Mouse (Mus musculus) liver, embryonic 14.5 days (tissue): Measurements from ENCODE around the gene Btg2. TPM values are rescaled to one million over a fixed set of nuclear protein-coding genes. Genes with fewer than 3 reads are reported as not detected.

Experiments
- ATAC-seq: fragments of 200-750 bp; cut with Nextera tagmentation; 2 replicates; pipeline ENCODE4 v1.8.0; 2017; ENCODE audit warnings: moderate number of reproducible peaks, mild to moderate bottlenecking, moderate library complexity; ENCODE audit not compliant: insufficient read depth
- DNase-seq, 3 experiments: peaks; one replicate each; pipeline ENCODE4 v3.0.0-alpha.2; 2012 to 2013; ENCODE audit warnings: low read depth in 3 of 3, low spot score in 3 of 3
- H3K27ac ChIP-seq: fragments of 300-500 bp; sonication (generic); 2 replicates; pipeline ENCODE4 v1.5.1; 2014; ENCODE audit warnings: moderate library complexity, mild to moderate bottlenecking, control low read depth, inconsistent platforms
- H3K27me3 ChIP-seq: fragments of 300-500 bp; sonication (generic); 2 replicates; pipeline ENCODE4 v1.6.1; 2014; ENCODE audit warnings: mild to moderate bottlenecking, low read length, moderate library complexity; ENCODE audit not compliant: control insufficient read depth, insufficient read depth
- H3K36me3 ChIP-seq: fragments of 300-500 bp; sonication (generic); replicated peaks from 2 replicates; pipeline ENCODE4 v1.6.1; 2014; ENCODE audit warnings: low read depth; ENCODE audit not compliant: control insufficient read depth, insufficient read depth
- H3K4me1 ChIP-seq, 2 experiments: fragments of 200-500 bp in 1 of 2; fragments of 300-500 bp in 1 of 2; sonication (generic) in 1 of 2; replicated peaks; 2 replicates each; pipeline ENCODE4 v1.6.1; 2012 to 2014; ENCODE audit warnings: antibody characterized with exemption in 1 of 2, inconsistent platforms in 1 of 2, low read length in 1 of 2; ENCODE audit not compliant: control insufficient read depth in 2 of 2, insufficient read depth in 2 of 2
- H3K4me2 ChIP-seq: fragments of 300-500 bp; sonication (generic); 2 replicates; pipeline ENCODE4 v1.6.1; 2014; ENCODE audit warnings: low read depth, mild to moderate bottlenecking, control low read depth, moderate library complexity
- H3K4me3 ChIP-seq, 2 experiments: fragments of 200-500 bp in 1 of 2; fragments of 300-500 bp in 1 of 2; sonication (generic) in 1 of 2; 2 replicates each; pipeline ENCODE4 v1.5.1; 2012 to 2014; ENCODE audit warnings: low read depth in 2 of 2, low read length in 2 of 2, mild to moderate bottlenecking in 2 of 2, control low read depth in 1 of 2, inconsistent platforms in 1 of 2, moderate library complexity in 1 of 2; ENCODE audit not compliant: insufficient read depth in 1 of 2
- H3K9ac ChIP-seq: fragments of 300-500 bp; sonication (generic); replicated peaks from 2 replicates; pipeline ENCODE4 v1.6.1; 2014; ENCODE audit warnings: mild to moderate bottlenecking, control low read depth, moderate library complexity
- H3K9me3 ChIP-seq: fragments of 300-500 bp; sonication (generic); 2 replicates; pipeline ENCODE4 v1.6.1; 2016; ENCODE audit warnings: low read length, mixed read lengths; ENCODE audit not compliant: control insufficient read depth
- CTCF ChIP-seq: IDR thresholded peaks from 2 replicates; pipeline ENCODE4 v1.5.1; 2016; ENCODE audit warnings: antibody characterized with exemption, low read depth, control low read depth
- EP300 ChIP-seq: IDR thresholded peaks from 2 replicates; pipeline ENCODE4 v1.6.1; 2016; ENCODE audit warnings: antibody characterized with exemption, low read depth
- WGBS: fragments of 180-500 bp; shearing (Covaris S2); extraction: QIAGEN DNeasy Blood & Tissue Kit; methylation state at CpG from one replicate; pipeline ENCODE4 v1.1.7; 2014; ENCODE audit not compliant: insufficient replicate concordance; 5-methylcytosine and 5-hydroxymethylcytosine counted together
- polyA plus RNA-seq, 2 experiments: library from polyadenylated mRNA; depleted of rRNA in 1 of 2; stranded (reverse) in 1 of 2; unstranded in 1 of 2; fragments of >200 nt; fragmentation: Nextera tagmentation in 1 of 2; extraction: Ambion mirVana in 1 of 2; gene quantifications; 2 replicates each; pipeline versions ENCODE4 v1.2.1 to v1.2.3; 2012 to 2014

The Btg2 gene
- polyA plus RNA-seq, 2 experiments, result 45.3 to 78.2 TPM

- H3K9me3 ChIP-seq, result no peaks in the 10 kb centered on the region
- H3K9ac ChIP-seq, result no peak overlapping the region
- peaks cover 49 to 71% of the 10 kb centered on the region in 2 experiments for H3K4me1 ChIP-seq
- no peak overlapping the region for H3K27ac ChIP-seq
- H3K4me3 ChIP-seq, result no peak overlapping the region
- H3K36me3 ChIP-seq, result no peaks in the 10 kb centered on the region
- whole genome bisulfite sequencing, result 7% methylated on average over 8 of the region's 8 CpGs
- ATAC-seq (no peak), DNase-seq (no peak)
- peak overlapping the region; percentile 2; the same call in 1 of the 2 replicates for H3K4me2 ChIP-seq
- TF ChIP-seq CTCF, result no peak
- TF ChIP-seq EP300, result no peak
- peaks cover 32% of the 10 kb centered on the region for H3K27me3 ChIP-seq
These were observed 11.7 kb downstream of the Btg2 start for GRCm38 (mm10) chr1:134067143-134067619.

GRCm38 (mm10) chr1:134066554-134066953, 12.4 kb downstream of the Btg2 start:
- Histone ChIP-seq H3K4me1 (peaks cover 48 to 70% of the 10 kb centered on the region in 2 experiments), H3K36me3 (no peaks in the 10 kb centered on the region), H3K9ac (no peak overlapping the region), H3K4me3 (no peak overlapping the region), H3K4me2 (no peak overlapping the region; the same call in 1 of the 2 replicates), H3K27me3 (peaks cover 38% of the 10 kb centered on the region), H3K27ac (no peak overlapping the region), H3K9me3 (no peaks in the 10 kb centered on the region)
- no peak for DNase-seq
- TF ChIP-seq EP300, result no peak
- TF ChIP-seq CTCF, result no peak
- WGBS, result 52% methylated on average over 3 of the region's 3 CpGs
- no peak for ATAC-seq

- H3K4me1 ChIP-seq, result peaks cover 44 to 68% of the 10 kb centered on the region in 2 experiments
- no peak overlapping the region; the same call in 1 of the 2 replicates for H3K4me2 ChIP-seq
- H3K9me3 ChIP-seq, result no peaks in the 10 kb centered on the region
- TF ChIP-seq EP300, result no peak
- TF ChIP-seq CTCF, result no peak
- no peak overlapping the region for H3K9ac ChIP-seq
- H3K27me3 ChIP-seq, result peaks cover 40% of the 10 kb centered on the region
- WGBS, result 15% methylated on average over 4 of the region's 4 CpGs
- H3K27ac ChIP-seq, result peak overlapping the region; percentile 25; the same call in 1 of the 2 replicates
- no peak overlapping the region for H3K4me3 ChIP-seq
- no peaks in the 10 kb centered on the region for H3K36me3 ChIP-seq
- ATAC-seq, result peak; percentile 11; the same call in 1 of the 2 replicates
- DNase-seq, result no peak
These were observed 13.6 kb downstream of the Btg2 start for GRCm38 (mm10) chr1:134065241-134065809.

- no peaks in the 10 kb centered on the region for H3K9me3 ChIP-seq
- TF ChIP-seq EP300 (no peak), CTCF (no peak)
- H3K4me1 ChIP-seq, result peaks cover 54 to 71% of the 10 kb centered on the region in 2 experiments
- no peak overlapping the region for H3K4me2 ChIP-seq
- WGBS, result 74% methylated on average over 2 of the region's 2 CpGs
- H3K4me3 ChIP-seq, result no peak overlapping the region
- peaks cover 40% of the 10 kb centered on the region for H3K27me3 ChIP-seq
- H3K9ac ChIP-seq, result no peak overlapping the region
- ATAC-seq, result no peak
- no peak overlapping the region for H3K27ac ChIP-seq
- no peaks in the 10 kb centered on the region for H3K36me3 ChIP-seq
- DNase-seq, result no peak
These were observed 14.6 kb downstream of the Btg2 start for GRCm38 (mm10) chr1:134064296-134064831.

GRCm38 (mm10) chr1:134063773-134064125, 15.2 kb downstream of the Btg2 start:
- Histone ChIP-seq H3K4me3 (no peak overlapping the region), H3K4me1 (peaks cover 56 to 71% of the 10 kb centered on the region in 2 experiments), H3K4me2 (peak overlapping the region; percentile 45), H3K9me3 (no peaks in the 10 kb centered on the region), H3K27ac (no peak overlapping the region; the same call in 1 of the 2 replicates), H3K36me3 (no peaks in the 10 kb centered on the region), H3K27me3 (peaks cover 40% of the 10 kb centered on the region), H3K9ac (no peak overlapping the region; the same call in 1 of the 2 replicates)
- TF ChIP-seq CTCF (no peak), EP300 (no peak)
- no peak for DNase-seq
- 26% methylated on average over 9 of the region's 9 CpGs for WGBS
- no peak for ATAC-seq
